Mouse (Mus musculus): ENCODE data around the gene Ajap1. TPM values are rescaled to one million over a fixed set of nuclear protein-coding genes. Genes with fewer than 3 reads are reported as not detected.
A peak's percentile ranks its signal among the peaks of the same experiment; 100 is the strongest.

Ajap1 gene
- 10 to 100 TPM; 20.9 to 23.7 TPM for total RNA-seq (2021)
- long read RNA-seq, experiment 1, transcript Ajap1-201 (6 exons, 3,048 nt): major isoform, 57 of 68 reads
- long read RNA-seq, experiment 1, partial matches to known transcripts: 5 of 68 reads
- long read RNA-seq, experiment 1, other reads (novel, unspliced or antisense): 3 of 68 reads
- long read RNA-seq, experiment 2, transcript Ajap1-201 (6 exons, 3,048 nt): major isoform, 90 of 114 reads
- long read RNA-seq, experiment 2, partial matches to known transcripts: 20 of 114 reads
- long read RNA-seq, experiment 2, other reads (novel, unspliced or antisense): 3 of 114 reads

DNA sequence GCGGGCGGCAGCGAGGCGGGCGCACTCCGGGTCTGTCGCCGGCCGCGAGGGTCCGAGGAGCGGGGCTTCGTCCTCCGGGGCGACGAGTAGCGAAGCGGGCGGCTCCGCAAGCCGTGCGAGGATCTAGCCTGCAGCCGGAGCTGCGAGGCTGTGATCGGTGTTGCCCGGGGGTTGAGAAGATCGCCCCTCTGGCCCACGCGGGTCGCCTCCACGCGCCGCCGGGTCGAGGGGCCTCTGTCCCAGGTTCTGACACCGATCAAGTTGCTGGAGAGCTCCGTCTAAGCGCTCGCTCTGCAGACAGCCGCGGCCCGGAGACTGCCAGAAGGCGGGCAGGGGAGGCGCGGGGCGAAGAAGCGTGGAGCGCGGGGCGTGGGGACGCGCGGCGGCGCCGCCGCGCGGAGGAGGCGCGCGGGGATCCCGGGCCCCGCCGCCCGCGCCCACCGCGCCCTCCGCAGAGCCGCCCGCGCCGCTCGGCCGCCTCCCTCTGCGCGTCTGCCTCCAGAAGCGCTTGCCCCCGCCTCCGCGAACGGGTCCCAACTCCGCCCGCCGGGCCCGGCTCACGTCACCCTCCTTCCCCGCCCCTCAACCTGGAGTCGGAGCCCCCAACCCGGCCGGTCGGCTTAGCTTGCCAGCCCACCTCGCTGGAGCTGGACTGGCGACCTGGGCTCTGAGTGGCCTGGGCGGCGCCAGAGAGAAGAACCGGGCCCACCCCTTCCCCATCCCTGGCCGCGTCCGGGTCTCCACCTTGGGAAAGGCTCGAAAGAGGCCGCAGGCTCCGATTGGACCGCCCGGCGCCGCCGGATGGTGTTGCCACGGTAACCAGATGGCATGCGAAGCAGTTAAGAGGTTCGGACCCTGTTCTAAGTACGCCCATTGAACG is at the start of gene Ajap1:
Gene Ajap1 (minus strand): TSS at position 353 of the 880 bp plus-strand sequence.
- peak in 1 of 2 experiments; percentile 17 for DNase-seq (ENCODE audit: low spot score in 2 of 2)

- DNase-seq (ENCODE audit: low spot score in 2 of 2): no peak
These were observed 47.9 kb upstream of the Ajap1 start for GRCm38 (mm10) chr4:153530536-153530935.

DNA sequence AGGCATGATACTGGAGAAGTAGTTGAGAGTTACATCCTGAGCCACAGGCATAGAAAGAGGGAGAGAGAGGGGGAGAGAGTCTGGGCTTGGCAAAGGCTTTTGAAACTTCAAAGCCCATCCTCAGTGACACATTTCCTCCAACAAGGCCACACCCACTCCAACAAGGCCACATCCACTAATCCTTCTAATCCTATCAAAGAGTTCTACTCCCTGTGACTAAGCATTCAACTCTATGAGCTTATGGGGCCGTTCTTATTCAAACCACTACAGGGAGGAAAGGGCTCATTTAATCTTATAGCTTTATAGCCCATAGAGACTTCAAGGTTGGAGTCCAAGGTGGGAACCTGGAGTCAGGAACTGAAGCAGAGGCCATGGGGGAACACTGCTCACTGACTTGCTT is 39.0 kb upstream of the Ajap1 start:
- no peak for DNase-seq (ENCODE audit: low spot score in 2 of 2)

- DNase-seq (ENCODE audit: low spot score in 2 of 2): no peak
These were observed 37.3 kb upstream of the Ajap1 start for GRCm38 (mm10) chr4:153519888-153520287.

DNA sequence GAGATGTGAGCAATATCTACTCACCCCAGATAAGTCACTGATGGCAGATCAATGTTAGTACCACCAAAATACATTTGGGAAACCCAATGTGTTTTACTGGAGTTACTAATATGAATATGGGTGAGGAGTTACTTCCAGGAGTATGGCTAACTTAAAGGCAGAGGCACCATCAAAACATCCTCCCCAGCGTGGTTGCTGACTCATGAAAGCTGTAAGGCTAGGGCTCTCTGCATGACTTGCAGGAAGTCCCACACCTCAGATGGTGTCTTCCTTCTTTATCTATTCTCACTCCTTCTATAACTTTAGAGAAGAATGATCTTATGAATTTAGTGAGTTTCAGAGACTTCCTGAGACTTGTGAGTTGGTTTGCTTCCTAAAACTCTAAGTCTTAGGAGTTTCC is 36.7 kb upstream of the Ajap1 start:
- DNase-seq (ENCODE audit: low spot score in 2 of 2): no peak

- no peak for DNase-seq (ENCODE audit: low spot score in 2 of 2)
These were observed 33.2 kb upstream of the Ajap1 start for GRCm38 (mm10) chr4:153515786-153516185.

- no peak for DNase-seq (ENCODE audit: low spot score in 2 of 2)
These were observed 31.5 kb upstream of the Ajap1 start for GRCm38 (mm10) chr4:153514071-153514470.

DNA sequence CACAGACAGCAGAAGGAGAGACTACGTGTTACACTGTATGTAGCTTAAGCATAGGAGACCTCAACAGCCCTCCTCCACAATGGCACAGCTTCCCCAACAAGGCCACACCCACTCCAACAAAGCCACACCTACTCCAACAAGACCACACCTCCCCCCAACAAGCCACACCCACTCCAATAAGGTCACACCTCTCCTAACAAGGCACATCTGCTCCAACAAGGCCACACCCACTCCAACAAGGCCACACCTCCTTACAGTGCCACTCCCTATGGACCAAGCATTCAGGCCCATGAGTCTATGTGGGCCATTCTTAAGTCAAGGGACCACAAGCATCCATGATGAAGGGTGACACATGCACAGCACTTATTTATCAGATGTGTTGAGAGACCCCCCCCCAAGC is 28.9 kb upstream of the Ajap1 start:
- DNase-seq (ENCODE audit: low spot score in 2 of 2): no peak

DNA sequence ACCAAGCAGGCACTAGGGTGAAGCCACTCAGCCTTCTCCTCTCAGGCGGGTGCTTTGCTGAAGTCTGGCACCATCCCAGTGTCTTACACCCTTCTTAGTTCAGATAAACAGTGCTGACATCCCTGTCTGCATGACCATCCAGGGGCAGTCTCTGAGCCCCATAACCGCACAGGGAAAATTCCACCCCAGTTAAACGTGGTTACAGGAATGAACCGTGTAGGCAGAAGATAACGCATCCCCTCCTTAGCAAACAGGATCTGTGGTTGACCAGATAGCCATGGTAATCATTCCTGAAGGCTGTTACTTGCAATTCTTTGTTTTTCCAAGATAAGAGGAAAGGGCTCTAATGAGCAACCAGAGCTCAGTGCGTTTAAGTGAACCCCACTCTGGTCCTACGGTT is 19.3 kb upstream of the Ajap1 start:
- no peak for DNase-seq (ENCODE audit: low spot score in 2 of 2)

DNA sequence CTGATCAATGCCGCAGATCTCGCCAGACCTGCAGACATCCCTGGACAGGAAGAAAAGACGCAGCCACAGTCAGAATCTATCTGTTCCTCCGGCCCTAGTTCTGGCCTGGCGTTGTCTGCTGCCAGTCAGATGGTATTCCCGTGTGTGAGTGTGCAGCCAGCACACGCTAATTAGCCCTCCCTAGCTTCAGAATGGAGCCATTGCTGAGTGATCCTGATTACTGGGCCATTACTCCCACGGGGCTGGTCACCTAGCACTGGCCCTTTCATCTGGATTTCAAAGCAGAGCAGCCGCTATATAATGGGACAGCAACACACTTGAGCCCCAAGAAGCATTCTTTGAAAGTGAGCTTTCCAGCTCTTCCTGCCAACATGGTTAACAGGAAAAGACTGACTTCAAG is 9.8 kb upstream of the Ajap1 start:
- DNase-seq (ENCODE audit: low spot score in 2 of 2): no peak

- DNase-seq (ENCODE audit: low spot score in 2 of 2): no peak
These were observed 6.5 kb upstream of the Ajap1 start for GRCm38 (mm10) chr4:153489116-153489515.

DNA sequence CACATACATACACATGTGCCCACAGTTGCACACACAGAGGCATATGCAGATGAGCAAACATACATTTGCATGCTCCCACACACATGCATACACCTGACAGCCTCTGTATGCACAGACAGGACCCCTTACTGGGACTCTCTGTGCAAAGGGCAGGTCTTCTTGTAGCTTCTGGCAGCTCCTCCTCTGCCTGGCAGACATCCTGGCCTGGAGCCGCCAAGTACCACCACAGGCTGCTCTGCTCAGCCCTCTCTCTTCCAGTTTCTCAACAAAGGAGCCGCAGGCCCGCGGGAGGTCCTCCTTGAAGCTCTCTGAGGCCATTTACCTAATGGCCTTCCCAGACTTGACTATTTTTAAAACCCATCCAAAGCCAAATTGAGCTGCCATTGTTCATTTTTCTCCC is 3.3 kb upstream of the Ajap1 start:
- no peak for DNase-seq (ENCODE audit: low spot score in 2 of 2)

DNA sequence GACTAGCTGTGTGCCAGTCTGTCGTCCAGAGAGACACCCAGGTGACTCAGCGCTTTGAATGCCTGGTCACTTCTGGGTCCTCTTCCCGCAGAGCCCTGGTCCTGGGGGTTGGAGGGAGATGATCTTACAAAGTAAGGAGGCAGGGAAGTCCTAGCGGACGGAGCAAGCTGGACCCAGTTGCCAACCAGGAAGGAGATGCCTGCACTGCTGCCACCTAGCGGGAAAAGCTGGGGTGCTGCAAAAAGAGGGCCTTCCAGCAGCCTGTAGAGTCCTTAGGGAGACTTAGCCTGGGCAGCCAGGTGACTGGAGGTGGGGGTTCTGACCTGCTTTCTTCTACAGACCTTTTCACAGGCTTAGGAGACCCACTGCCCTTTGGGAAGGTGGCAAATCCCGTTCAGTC is 1.8 kb upstream of the Ajap1 start:
- peak; percentile 55 to 62 for DNase-seq (ENCODE audit: low spot score in 2 of 2)

- no peak for DNase-seq (ENCODE audit: low spot score in 2 of 2)
These were observed 1.0 kb downstream of the Ajap1 start for GRCm38 (mm10) chr4:153481361-153482234.

DNA sequence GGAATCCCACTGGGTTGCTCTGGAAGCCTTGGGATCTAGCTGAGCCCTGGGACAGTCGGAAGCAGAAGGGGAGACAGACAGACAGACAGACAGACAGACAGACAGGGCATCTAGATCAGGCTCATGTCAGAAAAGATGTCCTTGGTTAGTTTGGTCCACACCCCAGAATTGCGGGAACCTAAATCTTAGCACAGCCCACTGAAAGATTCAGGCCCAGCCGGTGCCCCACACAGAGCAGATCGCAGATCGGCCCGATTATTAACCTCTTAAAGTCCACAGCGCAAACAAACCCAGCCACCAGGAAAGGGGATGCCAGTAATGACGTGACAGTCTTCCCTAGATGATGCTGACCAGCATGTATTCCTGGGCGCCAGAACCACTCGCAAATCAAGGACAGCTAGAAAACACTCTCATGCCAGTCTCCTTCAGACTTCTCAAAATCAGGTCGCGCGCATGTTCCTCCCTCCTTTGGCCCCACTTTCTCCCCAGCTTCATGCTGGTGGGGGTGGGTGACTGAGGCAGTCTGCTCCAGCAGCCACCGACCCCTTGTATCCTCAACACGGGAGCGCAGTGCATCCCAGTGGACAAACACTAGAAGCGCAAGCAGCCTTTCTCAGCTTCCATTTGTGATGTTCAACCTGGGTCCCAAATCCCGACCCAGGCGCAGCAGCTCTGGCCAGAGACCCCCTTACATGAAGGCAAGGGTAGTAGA is 1.9 kb downstream of the Ajap1 start:
- DNase-seq (ENCODE audit: low spot score in 2 of 2): peak in 1 of 2 experiments; percentile 23

DNA sequence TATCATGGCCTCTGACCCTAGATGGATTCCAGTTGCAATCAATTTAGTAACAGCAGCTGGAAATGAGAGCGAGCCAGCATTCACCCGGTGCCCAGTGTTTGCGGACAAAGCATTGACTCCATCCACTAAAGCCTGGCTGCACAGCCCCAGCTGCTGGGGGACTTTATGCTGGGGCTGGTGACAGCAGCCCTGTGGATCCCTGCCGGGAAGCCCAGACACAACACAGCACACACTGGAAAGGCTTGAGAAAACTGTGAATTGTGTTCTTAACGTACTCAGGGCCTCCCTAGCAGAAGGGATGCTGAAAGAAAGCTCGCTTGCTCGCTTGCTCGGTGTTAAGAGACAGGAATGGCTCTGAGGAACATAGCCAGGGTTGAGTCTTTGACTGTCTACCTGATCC is 3.5 kb downstream of the Ajap1 start:
- DNase-seq (ENCODE audit: low spot score in 2 of 2): no peak

DNA sequence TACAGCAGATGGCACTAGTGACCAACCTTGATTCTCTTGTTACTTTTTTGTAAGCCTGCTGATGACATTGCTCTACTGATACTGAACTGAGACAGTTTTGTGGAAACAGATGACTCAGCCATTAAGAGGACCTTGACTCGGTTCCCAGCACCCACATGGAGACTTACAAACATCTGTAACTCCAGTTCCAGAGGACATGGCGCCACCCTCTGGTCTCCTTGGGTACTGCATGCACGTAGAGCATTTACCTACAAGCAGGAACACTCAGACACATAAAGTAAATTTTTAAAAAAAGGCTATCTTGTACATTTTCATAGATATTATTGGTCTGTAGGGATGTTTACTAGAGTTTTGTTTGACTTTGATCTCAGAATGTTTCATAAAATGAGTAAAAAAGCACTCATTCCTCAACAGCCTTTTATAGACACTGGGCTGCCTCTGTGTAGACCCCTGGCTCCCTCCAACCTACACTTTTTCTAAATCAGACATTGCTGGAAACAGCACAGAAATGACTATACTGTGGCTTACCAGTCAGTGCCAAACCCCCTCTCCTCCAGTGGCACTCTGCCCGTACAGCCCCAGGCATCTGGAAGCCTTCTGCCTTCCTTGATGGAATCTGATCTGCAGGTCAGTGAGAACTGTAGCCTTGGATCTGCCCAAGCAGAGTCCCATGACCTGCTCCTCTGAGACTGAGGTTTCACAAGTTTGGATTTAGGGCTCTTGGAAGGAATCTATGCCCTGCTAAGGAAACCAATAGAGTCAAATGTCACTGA is 8.9 kb downstream of the Ajap1 start:
- DNase-seq (ENCODE audit: low spot score in 2 of 2): no peak

DNA sequence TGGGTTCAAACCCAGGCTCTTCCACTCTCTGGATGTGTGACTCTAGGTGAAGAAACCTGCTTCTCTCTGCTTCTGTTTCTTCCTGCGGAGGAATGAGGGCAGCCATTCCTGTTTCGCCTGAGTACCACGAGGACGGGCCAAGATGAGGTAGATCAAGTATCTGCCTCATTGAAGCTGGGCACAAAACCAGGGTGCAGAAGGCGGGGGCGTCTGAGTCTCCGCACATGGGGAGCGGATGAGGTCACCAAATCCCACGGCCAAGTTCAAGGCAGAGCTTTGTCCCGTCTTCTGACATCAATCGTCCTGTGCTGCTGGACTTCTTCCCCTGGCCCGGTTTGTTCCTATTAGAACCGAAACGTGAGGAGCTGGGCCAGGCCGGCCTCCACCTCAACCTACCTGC is 12.9 kb downstream of the Ajap1 start:
- no peak for DNase-seq (ENCODE audit: low spot score in 2 of 2)

GRCm38 (mm10) chr4:153459934-153460333 is 22.7 kb downstream of the Ajap1 start:
- no peak for DNase-seq (ENCODE audit: low spot score in 2 of 2)

GRCm38 (mm10) chr4:153459503-153459902 is 23.1 kb downstream of the Ajap1 start:
- DNase-seq (ENCODE audit: low spot score in 2 of 2): no peak
